Mouse (Mus musculus): ENCODE results near the gene Clybl.

- TF ChIP-seq CTCF (IDR thresholded peaks at IDR 0.05; ENCODE audit: low read depth) (no peak), EP300 (optimal IDR thresholded peaks at IDR 0.05) (no peak)
These were observed 200.8 kb downstream of the Clybl start for GRCm38 (mm10) chr14:122382281-122382680.

Measured in stomach, postnatal 0 days (tissue).